Mouse (Mus musculus) kidney, embryonic 16.5 days (tissue): ENCODE results near the gene Pex1. TPM values are rescaled to one million over a fixed set of nuclear protein-coding genes. Genes with fewer than 3 reads are reported as not detected.
"Not testable (repeated sequence)": the region's sequence is repeated elsewhere in the genome, so short reads cannot be mapped to it uniquely, and the experiment has no call there.

Experiments
- ATAC-seq: fragments of 200-750 bp; cut with Nextera tagmentation; 2 replicates; pipeline ENCODE4 v1.8.0; 2017; ENCODE audit warnings: moderate TSS enrichment; ENCODE audit not compliant: low FRiP score, low TSS enrichment
- H3K27ac ChIP-seq: fragments of 300-500 bp; sonication (generic); 2 replicates; pipeline ENCODE4 v1.5.1; 2014; ENCODE audit warnings: low read length
- H3K27me3 ChIP-seq: fragments of 300-500 bp; sonication (generic); 2 replicates; pipeline ENCODE4 v1.6.1; 2014; ENCODE audit warnings: low read length, control low read depth, mixed read lengths; ENCODE audit not compliant: insufficient read depth
- H3K36me3 ChIP-seq: fragments of 300-500 bp; sonication (generic); 2 replicates; pipeline ENCODE4 v1.6.1; 2014; ENCODE audit warnings: low read length, control low read depth, mixed read lengths; ENCODE audit not compliant: insufficient read depth
- H3K4me1 ChIP-seq: fragments of 300-500 bp; sonication (generic); 2 replicates; pipeline ENCODE4 v1.6.1; 2014; ENCODE audit warnings: low read length, control low read depth, mixed read lengths; ENCODE audit not compliant: insufficient read depth
- H3K4me2 ChIP-seq: fragments of 300-500 bp; sonication (generic); replicated peaks from 2 replicates; pipeline ENCODE4 v1.6.1; 2014; ENCODE audit warnings: low read depth, low read length
- H3K4me3 ChIP-seq: fragments of 300-500 bp; sonication (generic); 2 replicates; pipeline ENCODE4 v1.5.1; 2014; ENCODE audit warnings: mild to moderate bottlenecking, low read length
- H3K9ac ChIP-seq: fragments of 300-500 bp; sonication (generic); replicated peaks from 2 replicates; pipeline ENCODE4 v1.6.1; 2014; ENCODE audit warnings: low read length
- H3K9me3 ChIP-seq: fragments of 300-500 bp; sonication (generic); 2 replicates; pipeline ENCODE4 v1.6.1; 2016; ENCODE audit warnings: low read length, control low read depth
- WGBS: fragments of 180-500 bp; shearing (Covaris S2); extraction: QIAGEN DNeasy Blood & Tissue Kit; methylation state at CpG from one replicate; pipeline ENCODE4 v1.1.7; 2014; 5-methylcytosine and 5-hydroxymethylcytosine counted together
- polyA plus RNA-seq: library from polyadenylated mRNA; unstranded; fragments of >200 nt; fragmentation: Nextera tagmentation; extraction: Ambion mirVana; gene quantifications from 2 replicates; pipeline ENCODE4 v1.2.1, GENCODE M21; 2015

The Pex1 gene
- polyA plus RNA-seq, 1 experiment from 2014 or later = 14.3 TPM

DNA sequence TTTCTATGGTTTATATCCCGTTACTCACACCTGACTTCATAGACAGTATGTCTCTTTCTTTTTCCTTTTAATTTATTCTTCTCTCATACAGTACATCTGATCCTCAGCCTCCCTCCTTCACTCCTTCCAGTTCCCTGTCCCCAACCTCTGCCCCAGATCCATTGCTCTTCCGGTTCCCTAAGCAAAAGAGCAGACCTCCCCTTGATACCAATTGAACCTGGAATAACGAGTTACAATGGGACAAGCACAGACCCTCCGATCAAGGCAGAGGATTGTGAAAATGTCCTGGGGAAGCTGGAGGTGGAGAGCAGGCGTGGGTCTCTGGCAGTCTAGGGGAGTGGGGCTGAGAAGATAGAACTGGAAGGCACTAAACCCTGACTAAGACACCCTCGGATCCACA lies 55.0 kb downstream of the Pex1 start, which contains the start of gene Tmbim7:
Tmbim7 (plus strand) TSS at position 301 of the 400 bp plus-strand sequence.
- H3K9me3 ChIP-seq = no peaks in the 10 kb centered on the region
- H3K4me3 ChIP-seq = no peak within 1 kb of the TSS
- no peak within 1 kb of the TSS for H3K27ac ChIP-seq
- 81% methylated on average over 6 of the region's 6 CpGs for WGBS
- no peaks in the 10 kb centered on the region for H3K27me3 ChIP-seq
- H3K36me3 ChIP-seq = no peaks in the 10 kb centered on the region
- no peak for ATAC-seq
- H3K4me1 ChIP-seq = 0 out of 2 replicates have a peak, but pooled peaks cover 3% of the 10 kb centered on the region
- no peak within 1 kb of the TSS for H3K9ac ChIP-seq
- no peak within 1 kb of the TSS for H3K4me2 ChIP-seq

DNA sequence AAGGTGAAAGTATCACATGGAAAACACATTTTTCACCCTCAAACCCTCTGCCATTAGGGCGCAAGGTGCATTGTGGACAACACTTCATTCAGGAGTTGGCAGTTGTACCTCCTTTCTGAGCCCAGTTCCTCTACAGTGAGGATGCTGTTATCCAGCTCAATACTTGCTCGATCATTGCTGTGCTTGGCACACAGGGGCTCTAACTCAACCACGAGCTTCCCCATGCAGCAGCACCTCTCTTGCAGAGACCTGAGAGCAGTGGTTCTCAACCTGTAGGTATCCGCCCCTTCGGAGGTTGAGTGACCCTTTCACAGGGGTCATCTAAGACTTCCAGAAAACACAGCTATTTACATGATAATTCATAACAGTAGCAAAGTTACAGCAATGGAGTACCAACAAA lies 55.8 kb downstream of the Pex1 start:
- Histone ChIP-seq H3K27me3 (no peaks in the 10 kb centered on the region), H3K4me3 (no peak overlapping the region), H3K9ac (no peak overlapping the region), H3K27ac (no peak overlapping the region), H3K36me3 (no peaks in the 10 kb centered on the region), H3K4me2 (no peak overlapping the region), H3K9me3 (no peaks in the 10 kb centered on the region), H3K4me1 (0 out of 2 replicates have a peak, but pooled peaks cover under 1% of the 10 kb centered on the region)
- no peak for ATAC-seq
- WGBS = 85% methylated on average over 5 of the region's 5 CpGs

DNA sequence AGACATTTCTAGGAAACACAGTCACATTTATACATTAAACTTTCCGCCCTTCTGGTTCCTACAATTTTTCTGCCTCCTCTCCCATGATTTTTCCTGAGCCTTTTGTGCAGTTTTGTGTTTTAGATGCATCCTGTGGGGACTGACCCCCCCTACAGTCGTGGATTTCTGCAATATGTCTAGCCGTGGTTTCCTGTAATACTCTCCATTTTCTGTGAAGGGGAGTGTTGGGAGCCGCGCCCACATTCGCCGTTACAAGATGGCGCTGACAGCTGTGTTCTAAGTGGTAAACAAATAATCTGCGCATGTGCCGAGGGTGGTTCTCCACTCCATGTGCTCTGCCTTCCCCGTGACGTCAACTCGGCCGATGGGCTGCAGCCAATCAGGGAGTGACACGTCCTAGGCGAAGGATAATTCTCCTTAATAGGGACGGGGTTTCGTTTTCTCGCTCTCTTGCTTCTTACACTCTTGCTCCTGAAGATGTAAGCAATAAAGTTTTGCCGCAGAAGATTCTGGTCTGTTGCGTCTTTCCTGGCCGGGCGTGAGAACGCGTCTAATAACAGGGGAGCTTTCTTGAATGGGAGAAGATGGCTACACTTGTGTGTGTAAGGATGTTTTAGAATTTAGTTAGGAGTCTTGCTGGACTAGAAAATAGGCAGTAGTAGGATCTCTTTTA lies 57.2 kb downstream of the Pex1 start:
- not testable (repeated sequence) for H3K36me3 ChIP-seq, H3K4me1 ChIP-seq, H3K27me3 ChIP-seq, ATAC-seq, H3K27ac ChIP-seq, H3K9me3 ChIP-seq, H3K4me3 ChIP-seq, H3K4me2 ChIP-seq, H3K9ac ChIP-seq
- WGBS = 90% methylated on average over 14 of the region's 25 CpGs

DNA sequence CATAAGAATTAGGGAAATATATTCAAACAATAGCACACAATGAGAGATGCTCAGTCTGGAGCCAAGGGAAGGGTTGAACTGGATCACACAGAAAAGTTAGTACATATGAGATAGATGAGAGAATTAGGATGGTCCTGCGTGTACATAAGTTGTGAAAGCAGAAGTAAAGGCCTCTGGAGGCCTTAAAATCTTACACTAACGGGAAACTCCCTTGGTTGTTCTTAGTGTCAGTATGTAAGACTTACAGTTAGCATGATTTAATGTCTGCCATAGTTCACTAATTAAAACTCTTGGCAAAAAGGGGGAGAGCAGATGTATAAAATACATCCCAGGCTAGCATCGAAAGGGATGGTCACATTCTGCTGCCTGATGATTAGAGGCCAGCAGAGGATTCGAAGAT lies 57.9 kb downstream of the Pex1 start:
- WGBS = 80% methylated on average over 4 of the region's 4 CpGs
- Histone ChIP-seq H3K4me3 (no peak overlapping the region), H3K4me1 (no peaks in the 10 kb centered on the region), H3K9me3 (no peaks in the 10 kb centered on the region), H3K27ac (no peak overlapping the region), H3K36me3 (no peaks in the 10 kb centered on the region), H3K4me2 (no peak overlapping the region), H3K27me3 (no peaks in the 10 kb centered on the region), H3K9ac (no peak overlapping the region)
- ATAC-seq = no peak

DNA sequence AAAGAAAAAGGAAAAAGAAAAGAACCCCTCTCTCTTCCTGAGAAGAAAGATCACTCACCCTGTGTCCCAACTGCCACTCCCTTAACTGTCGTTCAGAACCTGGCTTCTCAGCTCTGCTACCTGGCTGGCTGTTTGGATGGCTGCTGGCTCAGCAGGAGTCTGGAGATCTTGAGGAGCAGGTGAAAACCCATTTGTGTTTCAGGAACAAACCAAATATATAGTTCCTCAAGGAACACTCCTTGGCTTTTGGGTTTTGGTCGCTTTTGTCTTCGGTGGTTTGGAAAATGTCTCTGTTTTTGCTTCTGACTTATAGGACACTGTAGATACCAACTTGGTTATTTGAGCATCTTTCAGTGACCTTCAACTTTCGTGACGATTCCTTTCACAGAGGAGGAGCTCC lies 61.2 kb downstream of the Pex1 start, which contains the start of gene Gatad1:
Gatad1 (minus strand) TSS at position 101 of the 400 bp plus-strand sequence.
- no peak within 1 kb of the TSS for H3K4me2 ChIP-seq
- 78% methylated on average over 5 of the region's 5 CpGs for WGBS
- no peaks in the 10 kb centered on the region for H3K27me3 ChIP-seq
- no peaks in the 10 kb centered on the region for H3K9me3 ChIP-seq
- no peaks in the 10 kb centered on the region for H3K4me1 ChIP-seq
- no peak for ATAC-seq
- H3K4me3 ChIP-seq = no peak within 1 kb of the TSS
- no peak within 1 kb of the TSS for H3K27ac ChIP-seq
- no peak within 1 kb of the TSS for H3K9ac ChIP-seq
- H3K36me3 ChIP-seq = no peaks in the 10 kb centered on the region

DNA sequence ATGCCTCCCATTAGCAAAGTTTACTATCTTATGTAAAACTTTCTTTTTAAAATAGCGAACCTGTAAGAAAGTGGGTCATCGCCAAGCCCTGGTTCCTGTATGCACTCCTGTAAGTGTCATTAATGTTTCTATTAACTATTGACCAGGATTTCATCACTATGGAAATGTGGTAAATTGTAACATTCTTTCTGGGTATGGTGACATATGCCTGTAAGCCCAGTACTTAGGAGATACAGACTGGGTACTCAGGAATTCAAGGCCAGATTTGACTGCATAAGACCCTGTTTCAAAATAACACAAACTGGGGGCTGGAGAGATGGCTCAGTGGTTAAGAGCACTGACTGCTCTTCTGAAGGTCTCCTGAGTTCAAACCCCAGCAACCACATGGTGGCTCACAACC lies 69.4 kb downstream of the Pex1 start:
- no peak for ATAC-seq

DNA sequence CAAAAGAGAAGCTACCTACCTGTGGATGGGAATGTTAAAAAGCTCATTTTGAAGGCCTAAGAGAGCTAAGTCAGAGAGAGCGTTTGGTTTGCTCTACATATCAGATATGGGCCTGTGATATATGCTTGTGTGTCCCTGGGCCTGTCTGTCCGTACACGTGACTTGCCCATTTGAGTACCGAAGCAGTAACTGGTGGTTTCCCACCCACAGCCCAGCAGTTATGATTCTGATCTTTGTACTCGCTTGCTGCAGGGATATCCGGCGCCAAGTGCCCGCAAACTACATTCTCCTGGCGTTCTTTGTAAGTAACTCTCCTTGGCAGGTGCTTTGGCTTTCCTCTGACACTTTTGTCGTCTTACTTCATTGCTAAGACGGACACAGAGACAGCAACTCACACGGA lies 70.7 kb downstream of the Pex1 start:
- no peak for ATAC-seq
- H3K4me2 ChIP-seq = no peak overlapping the region
- H3K4me1 ChIP-seq = no peaks in the 10 kb centered on the region
- H3K36me3 ChIP-seq = no peaks in the 10 kb centered on the region
- H3K27ac ChIP-seq = no peak overlapping the region
- 86% methylated on average over 12 of the region's 12 CpGs for WGBS
- H3K27me3 ChIP-seq = no peaks in the 10 kb centered on the region
- no peak overlapping the region for H3K4me3 ChIP-seq
- no peak overlapping the region for H3K9ac ChIP-seq
- no peaks in the 10 kb centered on the region for H3K9me3 ChIP-seq

More for the DNA sequence above, 69.4 kb downstream of the Pex1 start:
- Histone ChIP-seq H3K4me1 (no peaks in the 10 kb centered on the region), H3K9me3 (no peaks in the 10 kb centered on the region), H3K27me3 (no peaks in the 10 kb centered on the region), H3K9ac (no peak overlapping the region), H3K4me3 (no peak overlapping the region), H3K4me2 (no peak overlapping the region), H3K27ac (no peak overlapping the region), H3K36me3 (no peaks in the 10 kb centered on the region)
- 98% methylated on average over 2 of the region's 2 CpGs for WGBS

DNA sequence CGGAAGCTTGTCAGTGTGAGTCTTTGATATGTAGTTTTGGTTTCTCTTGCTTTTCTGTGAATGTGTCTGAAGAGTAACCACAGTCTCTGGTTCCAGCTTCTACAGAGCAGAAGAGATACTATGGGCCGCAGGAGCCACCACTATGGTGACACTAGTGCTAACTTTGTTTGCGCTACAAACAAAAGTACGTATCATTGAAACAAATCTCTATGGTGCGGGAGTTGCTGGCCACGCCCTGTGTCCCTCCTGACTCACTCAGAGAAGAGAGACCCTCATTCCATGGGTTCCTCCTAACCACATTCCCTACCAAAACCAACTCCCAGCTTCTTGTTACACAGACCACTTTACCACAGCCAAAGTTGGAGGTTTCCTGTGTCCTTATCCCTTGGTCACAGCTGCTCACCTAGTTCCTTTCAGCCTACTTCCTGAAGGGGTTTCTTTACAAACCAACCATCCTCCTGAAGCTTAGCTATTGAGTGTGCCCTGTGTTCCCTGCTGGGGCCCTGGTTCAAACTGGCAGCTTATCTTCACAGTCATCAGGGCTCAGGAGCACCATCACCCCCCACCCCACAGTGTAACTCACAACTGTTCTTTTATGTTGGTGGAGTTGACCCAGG lies 74.2 kb downstream of the Pex1 start:
- ATAC-seq = no peak
- 88% methylated on average over 6 of the region's 6 CpGs for WGBS

More for the DNA sequence above, 74.2 kb downstream of the Pex1 start:
- Histone ChIP-seq H3K4me2 (no peak overlapping the region), H3K4me1 (no peaks in the 10 kb centered on the region), H3K9me3 (no peaks in the 10 kb centered on the region), H3K4me3 (no peak overlapping the region), H3K9ac (no peak overlapping the region), H3K27me3 (no peaks in the 10 kb centered on the region), H3K36me3 (no peaks in the 10 kb centered on the region), H3K27ac (no peak overlapping the region)
